Mouse (Mus musculus) adrenal gland, adult 2 months (tissue): Measurements from ENCODE around the gene Polr3gl. TPM values are rescaled to one million over a fixed set of nuclear protein-coding genes. Genes with fewer than 3 reads are reported as not detected.
"Not testable (repeated sequence)": the region's sequence is repeated elsewhere in the genome, so short reads cannot be mapped to it uniquely, and the experiment has no call there.

Source experiments
- DNase-seq: peaks from one replicate; pipeline ENCODE4 v3.0.0; 2021
- long read RNA-seq: library from polyadenylated mRNA; stranded (forward); transcript quantifications from one replicate; pipeline ENCODE4 v2.0.0, GENCODE M21; 2021
- polyA plus RNA-seq: library from polyadenylated mRNA; depleted of rRNA; stranded (reverse); fragments of >200 nt; gene quantifications from 2 replicates; pipeline ENCODE4 v1.2.3, GENCODE M21; 2012; rRNA removed
- total RNA-seq, 2 experiments: library from RNA; stranded (reverse); gene quantifications; 2 replicates each; pipeline ENCODE4 v1.2.3; 2021

Gene Polr3gl
- total RNA-seq (10 to 100 TPM; 32.5 to 38.5 TPM), polyA plus RNA-seq (19.9 and 21.4 TPM in 2 replicates)
- long read RNA-seq, transcript Polr3gl-201 (8 exons, 1,427 nt): major isoform, 24 of 31 reads
- long read RNA-seq, partial matches to known transcripts: 2 of 31 reads
- long read RNA-seq, other reads (novel, unspliced or antisense): 0 of 31 reads

DNA sequence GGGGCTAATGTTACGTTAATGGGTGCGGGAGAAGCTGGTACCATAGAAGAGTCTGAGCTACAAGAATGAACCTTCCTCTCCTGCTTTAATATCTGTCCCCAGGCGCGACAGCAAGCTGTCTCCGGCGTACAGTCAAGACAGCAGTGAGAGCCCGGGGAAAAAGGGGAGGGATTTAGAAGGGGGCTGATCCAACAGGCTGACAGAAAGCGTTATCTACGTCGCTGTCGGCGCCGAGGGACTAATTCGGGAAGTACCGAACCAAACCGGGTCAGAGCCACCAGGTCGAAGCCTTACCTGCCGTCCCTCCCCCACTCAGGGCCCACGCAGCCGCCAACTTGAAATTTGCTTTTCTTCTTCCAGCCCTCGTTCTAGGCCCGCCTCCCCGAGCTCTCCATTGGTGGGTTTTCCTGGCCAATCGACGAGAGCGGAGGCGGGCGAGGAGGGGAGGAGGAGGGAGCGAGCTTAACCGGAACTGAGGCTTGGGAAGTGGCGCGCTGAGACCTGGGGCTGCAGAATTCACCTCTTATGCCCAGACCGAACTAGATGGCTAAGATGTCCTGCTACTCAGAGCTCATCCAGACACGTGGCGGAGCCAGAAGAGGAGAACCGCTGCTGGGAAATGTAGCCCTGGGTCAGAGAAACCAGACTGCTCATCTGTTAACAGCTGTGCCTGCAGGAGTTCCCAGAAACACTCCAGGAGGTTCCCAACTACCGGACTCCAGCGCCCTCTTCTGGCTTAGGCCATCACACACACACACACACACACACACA is at the start of gene Polr3gl:
TSS of gene Polr3gl (minus strand) at position 392 of the 771 bp plus-strand sequence.
- peak; percentile 97 for DNase-seq

DNA sequence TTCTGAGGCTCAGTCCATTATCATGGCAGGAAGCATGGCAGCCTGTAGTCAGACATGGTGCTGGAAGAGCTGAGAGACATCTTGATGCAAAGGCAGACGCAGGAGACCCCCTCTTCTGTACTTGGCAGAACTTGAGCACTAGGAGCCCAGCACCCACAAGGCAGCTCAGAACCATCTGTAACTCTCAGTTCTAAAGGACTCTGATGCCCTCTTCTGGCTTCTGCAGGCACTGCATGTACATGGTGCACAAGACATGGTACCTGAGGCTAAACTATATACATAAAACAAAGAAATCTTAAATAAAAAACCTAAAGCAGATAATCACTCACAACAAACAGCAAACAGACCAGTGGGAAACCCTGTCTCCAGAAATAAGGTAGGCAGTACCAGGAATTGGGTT is 45.2 kb upstream of the Polr3gl start:
- peak; percentile 68 for DNase-seq

DNA sequence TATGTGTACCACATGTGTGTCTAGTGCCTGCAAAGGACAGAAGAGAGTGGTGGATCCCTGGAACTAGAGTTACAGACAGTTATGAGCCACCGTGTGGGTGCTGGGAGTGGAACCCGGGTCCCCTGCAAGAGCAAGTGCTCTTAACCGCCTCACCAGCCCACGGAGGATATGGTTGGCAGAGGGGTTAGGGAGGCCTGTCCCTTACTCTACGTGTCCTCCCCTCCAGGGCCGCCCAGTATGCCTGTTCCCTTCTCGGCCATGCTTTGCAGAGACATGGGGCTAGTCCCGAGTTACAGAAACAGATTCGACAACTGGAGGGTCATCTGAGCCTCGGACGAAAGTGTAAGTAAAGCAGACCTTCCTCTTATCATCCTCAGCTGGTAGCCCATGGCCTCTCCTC is 42.5 kb upstream of the Polr3gl start:
- DNase-seq: no peak

DNA sequence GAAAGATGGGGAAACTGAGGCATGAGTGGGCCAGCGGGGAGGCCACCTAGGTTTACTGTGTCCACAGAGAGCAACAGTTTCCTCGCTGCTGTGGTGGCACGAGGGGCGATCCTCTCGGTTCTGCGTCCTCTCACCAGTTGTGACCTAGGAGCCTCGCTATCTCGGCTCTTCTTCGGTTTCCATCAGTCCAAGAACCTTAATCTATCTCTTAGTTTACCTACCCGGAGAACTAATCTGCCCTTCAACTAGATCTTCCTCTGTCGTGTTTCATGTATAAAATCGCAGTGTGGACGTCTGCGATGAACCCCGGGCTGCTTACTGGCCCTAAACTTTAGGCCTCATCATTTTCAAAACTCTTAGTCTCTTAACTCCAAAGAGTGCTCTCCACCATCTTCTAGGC is 41.9 kb upstream of the Polr3gl start:
- DNase-seq: no peak

DNA sequence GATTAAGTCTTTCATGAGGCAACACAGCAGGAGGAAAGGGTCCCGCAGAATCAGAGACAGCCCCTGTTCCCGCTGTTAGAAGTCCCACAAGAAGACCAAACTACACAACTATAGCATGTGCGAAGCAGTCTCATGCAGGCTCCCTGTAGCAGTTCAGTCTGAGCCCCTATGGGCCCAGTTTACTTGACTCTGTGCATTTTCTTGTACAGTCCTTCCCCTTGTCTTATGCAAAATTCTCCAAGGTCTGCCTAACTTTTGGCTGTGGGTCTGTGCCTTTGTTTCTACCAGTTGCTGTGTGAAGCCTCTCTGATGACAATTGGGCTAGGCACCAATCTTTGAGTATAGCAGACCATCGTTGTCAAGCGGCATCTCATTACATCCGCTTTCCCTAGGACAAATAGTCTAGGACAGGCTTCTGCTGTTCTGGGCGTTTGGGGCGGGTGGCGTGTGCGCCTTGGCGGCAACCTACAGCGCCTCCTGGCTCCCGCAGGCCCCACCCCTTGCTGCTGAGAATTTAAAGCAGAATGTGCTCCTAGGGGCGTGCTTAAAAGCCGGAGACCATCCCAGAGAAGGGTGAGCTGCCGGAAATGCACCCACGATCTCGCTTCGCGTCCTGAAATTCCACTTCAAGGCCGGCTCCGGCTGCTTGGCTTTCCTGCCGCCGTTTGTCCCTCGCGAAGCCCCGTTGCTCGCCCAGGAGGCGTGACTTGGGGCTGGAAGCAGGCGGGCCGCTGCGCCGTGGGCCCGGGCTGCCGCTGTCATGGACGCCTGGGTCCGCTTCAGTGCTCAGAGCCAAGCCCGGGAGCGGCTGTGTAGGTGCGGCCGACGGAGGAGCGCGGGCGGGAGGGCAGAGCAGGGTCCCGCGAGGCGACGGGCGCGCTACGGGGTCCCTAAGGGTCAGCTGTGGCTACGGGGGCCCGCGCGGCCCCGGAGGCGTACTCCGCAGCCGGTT is 41.2 kb upstream of the Polr3gl start, which contains the start of the genes Pex11b and Gm42957:
TSS of gene Pex11b (plus strand) at position 449 of the 952 bp plus-strand sequence.
TSS of gene Gm42957 (plus strand) at position 547 of the 952 bp plus-strand sequence.
- DNase-seq: peak; percentile 97

GRCm38 (mm10) chr3:96634015-96634414 is 40.0 kb upstream of the Polr3gl start:
- DNase-seq: no peak

DNA sequence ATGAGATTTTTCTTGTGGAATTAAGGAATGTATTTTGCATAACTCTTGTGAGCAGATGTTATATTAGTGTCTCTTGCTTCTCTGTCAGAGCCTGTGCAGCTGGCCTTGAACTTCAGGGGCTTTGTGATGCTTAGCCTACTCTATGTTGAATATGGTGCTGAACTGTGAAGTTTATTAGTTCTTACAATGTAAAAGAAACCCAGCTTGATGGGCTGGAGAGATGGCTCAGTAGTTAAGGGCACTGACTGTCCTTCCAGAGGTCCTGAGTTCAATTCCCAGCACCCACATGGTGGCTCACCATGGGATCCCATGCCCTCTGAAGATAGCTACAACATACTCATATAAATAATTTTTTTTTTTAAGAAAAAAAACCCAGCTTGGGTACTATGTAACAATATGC is 38.1 kb upstream of the Polr3gl start:
- DNase-seq: no peak

DNA sequence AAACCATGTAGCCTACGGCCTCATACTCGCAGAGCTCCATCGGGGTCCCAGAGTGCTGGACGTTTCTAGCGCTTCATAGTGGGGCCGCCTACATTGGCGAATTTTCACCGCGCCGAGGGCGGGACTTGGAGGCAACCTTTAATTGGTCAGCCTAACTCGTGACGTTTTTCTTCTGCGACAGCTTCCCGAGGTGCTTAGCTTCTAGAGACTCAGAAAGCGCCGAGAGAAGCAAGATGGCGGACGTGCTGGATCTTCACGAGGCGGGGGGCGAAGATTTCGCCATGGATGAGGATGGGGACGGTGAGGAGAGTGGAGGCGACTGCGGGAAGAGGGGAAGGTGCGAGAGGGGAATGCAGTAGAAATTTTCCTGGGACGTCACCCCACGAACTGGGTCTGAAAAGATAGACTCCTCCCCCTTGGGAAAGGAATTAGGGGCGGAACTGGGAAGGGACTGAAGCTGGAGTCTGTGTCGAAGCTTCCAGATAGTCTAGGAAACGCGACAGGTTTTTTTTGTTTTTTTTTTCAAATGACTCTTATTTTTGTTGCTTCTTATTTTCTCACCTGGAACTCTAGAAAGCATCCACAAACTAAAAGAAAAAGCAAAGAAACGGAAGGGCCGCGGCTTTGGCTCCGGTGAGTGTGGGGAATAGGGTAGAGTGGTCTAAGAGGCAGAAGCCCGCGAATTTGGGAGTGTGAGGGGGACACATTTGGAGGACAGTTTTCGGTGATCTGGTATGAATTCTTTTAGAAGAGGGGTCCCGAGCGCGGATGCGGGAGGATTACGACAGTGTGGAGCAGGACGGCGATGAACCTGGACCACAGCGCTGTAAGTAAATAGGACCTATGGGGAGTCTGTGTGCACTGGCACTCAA is 36.0 kb upstream of the Polr3gl start, which contains the start of gene Rbm8a:
TSS of gene Rbm8a (plus strand) at position 205 of the 872 bp plus-strand sequence.
- DNase-seq: peak; percentile 96

GRCm38 (mm10) chr3:96623201-96623600 is 29.2 kb upstream of the Polr3gl start:
- no peak for DNase-seq

DNA sequence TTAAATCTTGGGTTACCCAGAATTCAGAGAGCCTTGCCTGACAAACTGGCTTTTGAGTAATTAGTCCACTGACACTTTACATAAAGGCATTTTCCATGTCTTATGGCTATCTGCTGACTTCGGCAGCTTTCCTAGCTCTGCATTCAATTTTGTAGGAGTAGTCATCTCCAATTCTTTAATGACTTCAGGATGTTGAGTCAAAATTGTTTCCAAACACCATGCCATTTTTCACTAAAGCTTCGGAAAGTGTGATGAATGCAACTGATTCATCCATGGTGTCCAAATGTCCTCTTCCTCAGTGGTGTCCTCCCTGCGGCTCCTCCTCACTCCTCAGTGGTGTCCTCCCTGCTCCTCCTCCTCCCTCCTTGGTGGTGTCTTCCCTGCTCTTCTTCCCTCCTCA is 24.0 kb upstream of the Polr3gl start:
- DNase-seq: no peak

- DNase-seq: no peak
Observed at GRCm38 (mm10) chr3:96606618-96607017, 12.6 kb upstream of the Polr3gl start.

GRCm38 (mm10) chr3:96606007-96606406 is 12.0 kb upstream of the Polr3gl start:
- not testable (repeated sequence) for DNase-seq

- DNase-seq: peak; percentile 48
Observed at GRCm38 (mm10) chr3:96603311-96603710, 9.3 kb upstream of the Polr3gl start.

DNA sequence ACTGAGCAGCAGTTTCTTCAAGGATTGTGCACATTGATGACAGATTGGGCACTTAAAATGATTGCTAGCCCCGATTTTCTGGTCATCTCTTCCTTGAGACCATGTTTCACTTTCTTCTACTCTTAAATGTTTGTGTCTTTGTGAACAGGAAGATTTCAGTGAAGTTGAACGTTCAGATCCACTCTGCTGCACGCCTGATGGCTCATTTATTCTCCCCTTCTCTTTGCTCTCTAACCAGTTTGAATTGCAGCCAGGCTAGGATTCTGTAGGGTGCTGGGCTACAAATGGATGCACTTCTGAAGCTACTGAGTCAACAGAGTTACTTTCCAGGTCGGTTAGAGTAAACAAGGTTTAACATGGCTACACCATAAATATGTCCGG is 8.7 kb upstream of the Polr3gl start:
- no peak for DNase-seq

- DNase-seq: peak; percentile 74
Observed at GRCm38 (mm10) chr3:96601941-96602703, 8.1 kb upstream of the Polr3gl start.

DNA sequence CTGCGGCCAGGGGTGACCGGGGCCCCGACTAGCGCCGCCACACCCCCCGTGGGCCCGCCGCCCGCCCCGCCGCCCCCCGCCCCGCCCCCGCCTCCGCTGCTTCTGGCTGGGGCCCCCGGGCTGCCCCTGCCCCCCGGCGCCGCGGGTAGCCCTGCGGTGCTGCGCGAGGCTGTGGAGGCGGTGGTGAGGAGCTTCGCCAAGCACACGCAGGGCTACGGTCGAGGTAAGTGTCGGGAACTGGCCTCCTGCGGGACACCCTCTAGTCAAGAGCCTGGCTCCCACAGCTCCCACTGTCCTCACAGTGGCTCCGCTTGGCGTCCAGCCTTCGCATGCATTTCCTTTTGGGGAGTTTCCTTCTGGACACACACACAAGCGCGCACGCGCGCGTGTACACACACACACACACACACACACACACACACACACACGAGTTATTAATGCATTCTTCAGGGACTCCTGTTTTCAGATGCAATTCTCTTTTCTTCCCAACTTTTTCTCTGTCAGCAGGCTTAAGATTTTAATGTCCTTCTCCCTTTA is 7.3 kb upstream of the Polr3gl start:
- peak; percentile 88 for DNase-seq

DNA sequence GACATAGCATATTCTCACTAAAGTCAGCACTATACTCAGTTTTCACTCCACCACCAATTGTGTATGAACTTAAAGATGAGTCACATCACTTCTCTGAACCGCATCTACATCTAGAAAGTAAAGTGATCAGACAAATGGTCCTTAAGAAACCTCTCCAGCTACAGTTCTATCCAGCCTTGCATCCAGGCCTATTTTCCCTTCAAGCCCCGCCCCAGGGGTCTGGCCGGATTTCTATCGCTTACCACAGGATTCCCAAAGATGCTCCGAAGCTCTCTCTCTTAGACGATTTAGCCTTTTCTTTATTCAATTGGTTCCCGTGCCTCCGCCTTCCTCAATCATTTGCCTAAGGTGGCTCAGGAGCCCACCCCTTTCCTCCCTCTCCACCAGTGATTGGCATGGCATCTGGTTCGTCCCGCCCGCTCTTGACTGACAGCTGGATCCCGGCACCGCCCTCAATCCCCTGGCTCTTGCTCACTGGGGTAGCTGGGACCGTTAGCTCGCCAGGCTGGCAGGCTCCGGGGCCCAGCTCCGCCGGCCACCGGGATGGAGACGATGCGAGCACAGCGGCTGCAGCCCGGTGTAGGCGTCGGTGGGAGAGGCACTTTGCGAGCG is 6.8 kb upstream of the Polr3gl start, which contains the start of gene Lix1l:
TSS of gene Lix1l (plus strand) at position 511 of the 612 bp plus-strand sequence.
- DNase-seq: peak; percentile 98

DNA sequence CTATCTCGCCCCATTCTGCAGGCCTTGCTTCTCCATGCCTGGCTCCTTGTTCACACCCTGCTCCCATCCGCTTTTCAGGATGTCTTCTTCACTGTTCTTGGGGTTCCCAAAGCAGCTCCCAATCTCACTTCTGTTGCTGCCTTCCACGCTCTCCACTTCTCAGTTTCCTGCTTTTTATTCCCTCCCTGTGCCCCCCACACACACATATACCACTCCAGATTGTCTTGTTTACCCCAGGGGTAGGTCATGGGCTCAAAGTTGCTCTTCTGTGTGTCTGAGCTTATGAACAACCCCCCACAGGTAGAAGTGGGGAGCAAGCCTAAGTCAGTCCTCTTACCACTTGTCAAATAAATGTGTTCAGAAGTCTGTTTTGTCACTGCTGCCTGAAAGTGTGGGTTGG is 5.4 kb upstream of the Polr3gl start:
- no peak for DNase-seq

DNA sequence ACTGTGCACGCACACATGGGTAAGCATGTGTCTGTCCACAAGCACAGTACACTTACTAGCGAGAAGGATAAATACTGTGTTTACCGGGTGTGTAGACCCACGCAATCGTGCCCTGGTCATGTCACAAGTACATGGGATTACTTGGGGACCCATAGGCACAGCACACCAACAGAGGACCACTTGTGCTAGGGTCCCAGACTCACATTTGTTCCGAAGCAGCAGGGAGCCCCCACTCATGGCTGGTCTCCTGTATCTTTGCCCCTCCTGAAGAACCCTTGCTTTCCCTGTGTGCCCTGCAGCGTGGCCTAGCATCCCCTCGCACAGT is 5.0 kb upstream of the Polr3gl start:
- DNase-seq: no peak
